Mouse (Mus musculus) left cerebral cortex, adult 18-20 months (tissue): ENCODE data around the gene Papss1. TPM values are rescaled to one million over a fixed set of nuclear protein-coding genes. Genes with fewer than 3 reads are reported as not detected.

ENCODE experiments used
- total RNA-seq, 2 experiments: library from RNA; stranded (reverse); gene quantifications; 2 replicates each; pipeline ENCODE4 v1.2.3; 2021

Papss1 gene
- total RNA-seq, 2 experiments from 2014 or later = 62.1 to 64.5 TPM

Other genes with a start within 250 kb of the Papss1 start
- 1 to 10 TPM; 2.3 to 5.1 TPM for gene Sgms2, start 73.4 kb upstream of the Papss1 start, total RNA-seq